Mouse (Mus musculus): ENCODE measurements around the gene Herc3.

GRCm38 (mm10) chr6:58837917-58838316 lies 6.7 kb downstream of the Herc3 start:
- no peak for TF ChIP-seq GATA1 (IDR thresholded peaks at IDR 0.05; ENCODE audit: low read length)
- TF ChIP-seq TAL1 (IDR thresholded peaks at IDR 0.05; ENCODE audit: low read length), result no peak
